Mouse (Mus musculus): ENCODE data around the gene Rreb1.

Gene Rreb1

GRCm38 (mm10) chr13:37945392-37945791 is 167.2 kb downstream of the Rreb1 start:
- DNase-seq (ENCODE audit: low read depth), result no peak

GRCm38 (mm10) chr13:37946734-37947133 is 168.5 kb downstream of the Rreb1 start:
- DNase-seq (ENCODE audit: low read depth), result no peak

GRCm38 (mm10) chr13:37952981-37953380 is 174.8 kb downstream of the Rreb1 start:
- no peak for DNase-seq (ENCODE audit: low read depth)

- no peak for DNase-seq (ENCODE audit: low read depth)
Observed at GRCm38 (mm10) chr13:37954318-37954717, 176.1 kb downstream of the Rreb1 start.

- DNase-seq (ENCODE audit: low read depth), result no peak
Observed at GRCm38 (mm10) chr13:37958498-37959238, 180.5 kb downstream of the Rreb1 start.

- no peak for DNase-seq (ENCODE audit: low read depth)
Observed at GRCm38 (mm10) chr13:37959239-37959907, 181.2 kb downstream of the Rreb1 start.

GRCm38 (mm10) chr13:37959936-37960335 is 181.7 kb downstream of the Rreb1 start:
- DNase-seq (ENCODE audit: low read depth), result no peak

GRCm38 (mm10) chr13:37962541-37962940 is 184.3 kb downstream of the Rreb1 start:
- DNase-seq (ENCODE audit: low read depth), result no peak

GRCm38 (mm10) chr13:37963354-37964007 is 185.3 kb downstream of the Rreb1 start:
- DNase-seq (ENCODE audit: low read depth), result peak; percentile 73

- no peak for DNase-seq (ENCODE audit: low read depth)
Observed at GRCm38 (mm10) chr13:37964128-37965087, 186.2 kb downstream of the Rreb1 start.

- DNase-seq (ENCODE audit: low read depth), result no peak
Observed at GRCm38 (mm10) chr13:37965126-37965914, 187.1 kb downstream of the Rreb1 start.

GRCm38 (mm10) chr13:37966256-37967051 is 188.3 kb downstream of the Rreb1 start:
- DNase-seq (ENCODE audit: low read depth), result no peak

GRCm38 (mm10) chr13:37967052-37967437 is 188.8 kb downstream of the Rreb1 start:
- DNase-seq (ENCODE audit: low read depth), result no peak

GRCm38 (mm10) chr13:37967565-37967964 is 189.4 kb downstream of the Rreb1 start:
- no peak for DNase-seq (ENCODE audit: low read depth)

- DNase-seq (ENCODE audit: low read depth), result no peak
Observed at GRCm38 (mm10) chr13:37969337-37969736, 191.1 kb downstream of the Rreb1 start.

- no peak for DNase-seq (ENCODE audit: low read depth)
Observed at GRCm38 (mm10) chr13:37969988-37970387, 191.8 kb downstream of the Rreb1 start.

GRCm38 (mm10) chr13:37970887-37971530 is 192.8 kb downstream of the Rreb1 start:
- DNase-seq (ENCODE audit: low read depth), result no peak

- no peak for DNase-seq (ENCODE audit: low read depth)
Observed at GRCm38 (mm10) chr13:37974036-37974435, 195.8 kb downstream of the Rreb1 start.

- DNase-seq (ENCODE audit: low read depth), result no peak
Observed at GRCm38 (mm10) chr13:37974731-37975130, 196.5 kb downstream of the Rreb1 start.

- no peak for DNase-seq (ENCODE audit: low read depth)
Observed at GRCm38 (mm10) chr13:37979506-37979905, 201.3 kb downstream of the Rreb1 start.

Data from fibroblast of lung, adult 2 months (primary cell).